Mouse (Mus musculus): ENCODE measurements around the gene Prkab2. TPM values are rescaled to one million over a fixed set of nuclear protein-coding genes. Genes with fewer than 3 reads are reported as not detected.

The Prkab2 gene
- polyA plus RNA-seq, 1 experiment from 2014 or later: 12.3 TPM

- H3K27ac ChIP-seq: no peak overlapping the region
- no peaks in the 10 kb centered on the region for H3K9me3 ChIP-seq (ENCODE audit: control insufficient read depth, low read length)
- no peaks in the 10 kb centered on the region for H3K4me1 ChIP-seq (replicated peaks; ENCODE audit: control insufficient read depth, insufficient read depth, low read length)
- WGBS: 83% methylated on average over 9 of the region's 9 CpGs
- ATAC-seq (ENCODE audit: low FRiP score) (no peak), DNase-seq (ENCODE audit: low spot score) (no peak)
- H3K36me3 ChIP-seq (replicated peaks; ENCODE audit: control insufficient read depth, insufficient read depth): peaks cover 66% of the 10 kb centered on the region
- no peaks in the 10 kb centered on the region for H3K27me3 ChIP-seq (ENCODE audit: control insufficient read depth, insufficient read depth, low read length)
- no peak overlapping the region for H3K4me2 ChIP-seq (replicated peaks)
- H3K4me3 ChIP-seq (replicated peaks; ENCODE audit: low read length): no peak overlapping the region
- H3K9ac ChIP-seq: no peak overlapping the region
Measured at GRCm38 (mm10) chr3:97697291-97697690, 39.3 kb downstream of the Prkab2 start.

- no peak for ATAC-seq (ENCODE audit: low FRiP score)
- Histone ChIP-seq H3K27me3 (ENCODE audit: control insufficient read depth, insufficient read depth, low read length) (no peaks in the 10 kb centered on the region), H3K4me1 (replicated peaks; ENCODE audit: control insufficient read depth, insufficient read depth, low read length) (no peaks in the 10 kb centered on the region), H3K27ac (no peak overlapping the region), H3K9me3 (ENCODE audit: control insufficient read depth, low read length) (no peaks in the 10 kb centered on the region), H3K4me2 (replicated peaks) (no peak overlapping the region), H3K36me3 (replicated peaks; ENCODE audit: control insufficient read depth, insufficient read depth) (peaks cover 59% of the 10 kb centered on the region), H3K4me3 (replicated peaks; ENCODE audit: low read length) (no peak overlapping the region), H3K9ac (no peak overlapping the region)
- WGBS: 76% methylated on average over 3 of the region's 3 CpGs
- no peak for DNase-seq (ENCODE audit: low spot score)
Measured at GRCm38 (mm10) chr3:97699061-97699460, 41.1 kb downstream of the Prkab2 start.

GRCm38 (mm10) chr3:97701198-97701597 lies 43.2 kb downstream of the Prkab2 start:
- Histone ChIP-seq H3K36me3 (replicated peaks; ENCODE audit: control insufficient read depth, insufficient read depth) (peaks cover 40% of the 10 kb centered on the region), H3K9me3 (ENCODE audit: control insufficient read depth, low read length) (no peaks in the 10 kb centered on the region), H3K27ac (no peak overlapping the region), H3K4me3 (replicated peaks; ENCODE audit: low read length) (no peak overlapping the region), H3K4me2 (replicated peaks) (no peak overlapping the region), H3K4me1 (replicated peaks; ENCODE audit: control insufficient read depth, insufficient read depth, low read length) (no peaks in the 10 kb centered on the region), H3K27me3 (ENCODE audit: control insufficient read depth, insufficient read depth, low read length) (no peaks in the 10 kb centered on the region), H3K9ac (no peak overlapping the region)
- WGBS: 77% methylated on average over 3 of the region's 3 CpGs
- DNase-seq (ENCODE audit: low spot score): no peak
- no peak for ATAC-seq (ENCODE audit: low FRiP score)

- no peak overlapping the region for H3K27ac ChIP-seq
- H3K4me1 ChIP-seq (replicated peaks; ENCODE audit: control insufficient read depth, insufficient read depth, low read length): no peaks in the 10 kb centered on the region
- peaks cover 32% of the 10 kb centered on the region for H3K36me3 ChIP-seq (replicated peaks; ENCODE audit: control insufficient read depth, insufficient read depth)
- DNase-seq (ENCODE audit: low spot score): no peak
- WGBS: 96% methylated on average over 11 of the region's 11 CpGs
- no peak overlapping the region for H3K9ac ChIP-seq
- H3K27me3 ChIP-seq (ENCODE audit: control insufficient read depth, insufficient read depth, low read length): no peaks in the 10 kb centered on the region
- H3K4me3 ChIP-seq (replicated peaks; ENCODE audit: low read length): no peak overlapping the region
- H3K4me2 ChIP-seq (replicated peaks): no peak overlapping the region
- H3K9me3 ChIP-seq (ENCODE audit: control insufficient read depth, low read length): no peaks in the 10 kb centered on the region
- no peak for ATAC-seq (ENCODE audit: low FRiP score)
Measured at GRCm38 (mm10) chr3:97702448-97703080, 44.6 kb downstream of the Prkab2 start.

- H3K4me1 ChIP-seq (replicated peaks; ENCODE audit: control insufficient read depth, insufficient read depth, low read length): no peaks in the 10 kb centered on the region
- no peaks in the 10 kb centered on the region for H3K9me3 ChIP-seq (ENCODE audit: control insufficient read depth, low read length)
- no peak for DNase-seq (ENCODE audit: low spot score)
- no peak overlapping the region for H3K4me3 ChIP-seq (replicated peaks; ENCODE audit: low read length)
- WGBS: 86% methylated on average over 3 of the region's 3 CpGs
- H3K27ac ChIP-seq: no peak overlapping the region
- H3K36me3 ChIP-seq (replicated peaks; ENCODE audit: control insufficient read depth, insufficient read depth): peaks cover 42% of the 10 kb centered on the region
- H3K9ac ChIP-seq: no peak overlapping the region
- no peaks in the 10 kb centered on the region for H3K27me3 ChIP-seq (ENCODE audit: control insufficient read depth, insufficient read depth, low read length)
- H3K4me2 ChIP-seq (replicated peaks): no peak overlapping the region
- no peak for ATAC-seq (ENCODE audit: low FRiP score)
Measured at GRCm38 (mm10) chr3:97705508-97705907, 47.5 kb downstream of the Prkab2 start.

GRCm38 (mm10) chr3:97706561-97706960 lies 48.6 kb downstream of the Prkab2 start:
- Histone ChIP-seq H3K9ac (no peak overlapping the region), H3K9me3 (ENCODE audit: control insufficient read depth, low read length) (no peaks in the 10 kb centered on the region), H3K36me3 (replicated peaks; ENCODE audit: control insufficient read depth, insufficient read depth) (peaks cover 33% of the 10 kb centered on the region), H3K4me2 (replicated peaks) (no peak overlapping the region), H3K4me1 (replicated peaks; ENCODE audit: control insufficient read depth, insufficient read depth, low read length) (no peaks in the 10 kb centered on the region), H3K27ac (no peak overlapping the region), H3K27me3 (ENCODE audit: control insufficient read depth, insufficient read depth, low read length) (no peaks in the 10 kb centered on the region), H3K4me3 (replicated peaks; ENCODE audit: low read length) (no peak overlapping the region)
- whole genome bisulfite sequencing: 90% methylated on average over 4 of the region's 4 CpGs
- ATAC-seq (ENCODE audit: low FRiP score) (no peak), DNase-seq (ENCODE audit: low spot score) (no peak)

- H3K4me1 ChIP-seq (replicated peaks; ENCODE audit: control insufficient read depth, insufficient read depth, low read length): no peaks in the 10 kb centered on the region
- H3K4me3 ChIP-seq (replicated peaks; ENCODE audit: low read length): no peak overlapping the region
- H3K9ac ChIP-seq: no peak overlapping the region
- ATAC-seq (ENCODE audit: low FRiP score) (no peak), DNase-seq (ENCODE audit: low spot score) (no peak)
- H3K27ac ChIP-seq: no peak overlapping the region
- 95% methylated on average over 11 of the region's 11 CpGs for WGBS
- no peaks in the 10 kb centered on the region for H3K9me3 ChIP-seq (ENCODE audit: control insufficient read depth, low read length)
- H3K4me2 ChIP-seq (replicated peaks): no peak overlapping the region
- no peaks in the 10 kb centered on the region for H3K27me3 ChIP-seq (ENCODE audit: control insufficient read depth, insufficient read depth, low read length)
- H3K36me3 ChIP-seq (replicated peaks; ENCODE audit: control insufficient read depth, insufficient read depth): peaks cover 30% of the 10 kb centered on the region
Measured at GRCm38 (mm10) chr3:97710134-97710533, 52.1 kb downstream of the Prkab2 start.

GRCm38 (mm10) chr3:97710881-97711280 lies 52.9 kb downstream of the Prkab2 start:
- Histone ChIP-seq H3K27ac (no peak overlapping the region), H3K9ac (no peak overlapping the region), H3K4me3 (replicated peaks; ENCODE audit: low read length) (no peak overlapping the region), H3K4me2 (replicated peaks) (no peak overlapping the region), H3K36me3 (replicated peaks; ENCODE audit: control insufficient read depth, insufficient read depth) (peaks cover 36% of the 10 kb centered on the region), H3K4me1 (replicated peaks; ENCODE audit: control insufficient read depth, insufficient read depth, low read length) (no peaks in the 10 kb centered on the region), H3K9me3 (ENCODE audit: control insufficient read depth, low read length) (no peaks in the 10 kb centered on the region), H3K27me3 (ENCODE audit: control insufficient read depth, insufficient read depth, low read length) (no peaks in the 10 kb centered on the region)
- ATAC-seq (ENCODE audit: low FRiP score): no peak
- DNase-seq (ENCODE audit: low spot score): no peak
- WGBS: 65% methylated on average over 5 of the region's 5 CpGs

GRCm38 (mm10) chr3:97715922-97716321 lies 57.9 kb downstream of the Prkab2 start:
- Histone ChIP-seq H3K4me3 (replicated peaks; ENCODE audit: low read length) (no peak overlapping the region), H3K27ac (no peak overlapping the region), H3K4me2 (replicated peaks) (no peak overlapping the region), H3K36me3 (replicated peaks; ENCODE audit: control insufficient read depth, insufficient read depth) (peaks cover 38% of the 10 kb centered on the region), H3K9ac (no peak overlapping the region), H3K27me3 (ENCODE audit: control insufficient read depth, insufficient read depth, low read length) (no peaks in the 10 kb centered on the region), H3K9me3 (ENCODE audit: control insufficient read depth, low read length) (no peaks in the 10 kb centered on the region), H3K4me1 (replicated peaks; ENCODE audit: control insufficient read depth, insufficient read depth, low read length) (no peaks in the 10 kb centered on the region)
- 85% methylated on average over 1 of the region's 1 CpGs for WGBS
- no peak for DNase-seq (ENCODE audit: low spot score)
- ATAC-seq (ENCODE audit: low FRiP score): no peak

GRCm38 (mm10) chr3:97719116-97719515 lies 61.1 kb downstream of the Prkab2 start:
- Histone ChIP-seq H3K4me2 (replicated peaks) (no peak overlapping the region), H3K9me3 (ENCODE audit: control insufficient read depth, low read length) (peaks cover 17% of the 10 kb centered on the region; the same call in 1 of the 2 replicates), H3K4me3 (replicated peaks; ENCODE audit: low read length) (no peak overlapping the region), H3K27me3 (ENCODE audit: control insufficient read depth, insufficient read depth, low read length) (no peaks in the 10 kb centered on the region), H3K9ac (no peak overlapping the region), H3K27ac (no peak overlapping the region), H3K36me3 (replicated peaks; ENCODE audit: control insufficient read depth, insufficient read depth) (peaks cover 32% of the 10 kb centered on the region), H3K4me1 (replicated peaks; ENCODE audit: control insufficient read depth, insufficient read depth, low read length) (no peaks in the 10 kb centered on the region)
- ATAC-seq (ENCODE audit: low FRiP score): no peak
- DNase-seq (ENCODE audit: low spot score): no peak
- WGBS: 88% methylated on average over 9 of the region's 9 CpGs
